Mouse (Mus musculus) kidney, postnatal 4 days (tissue): Measurements from ENCODE around the gene Ankfn1.

ENCODE experiments used
- DNase-seq, 2 experiments: peaks; one replicate each; pipeline ENCODE4 v3.0.0; 2021; ENCODE audit warnings: mixed read lengths in 2 of 2

The Ankfn1 gene

GRCm38 (mm10) chr11:89673916-89674507 is 103.4 kb downstream of the Ankfn1 start:
- DNase-seq: no peak

- no peak for DNase-seq
These were observed 104.9 kb downstream of the Ankfn1 start for GRCm38 (mm10) chr11:89672510-89673085.

GRCm38 (mm10) chr11:89665170-89665880 is 112.1 kb downstream of the Ankfn1 start:
- peak in 1 of 2 experiments; percentile 9 for DNase-seq

- DNase-seq: no peak
These were observed 118.4 kb downstream of the Ankfn1 start for GRCm38 (mm10) chr11:89659048-89659447.

GRCm38 (mm10) chr11:89656556-89656955 is 120.9 kb downstream of the Ankfn1 start:
- no peak for DNase-seq

GRCm38 (mm10) chr11:89635740-89636139 is 141.7 kb downstream of the Ankfn1 start:
- no peak for DNase-seq

GRCm38 (mm10) chr11:89631315-89631714 is 146.1 kb downstream of the Ankfn1 start:
- DNase-seq: no peak

- no peak for DNase-seq
These were observed 148.9 kb downstream of the Ankfn1 start for GRCm38 (mm10) chr11:89628562-89628961.

- no peak for DNase-seq
These were observed 150.2 kb downstream of the Ankfn1 start for GRCm38 (mm10) chr11:89627232-89627631.

GRCm38 (mm10) chr11:89623698-89624445 is 153.6 kb downstream of the Ankfn1 start:
- no peak for DNase-seq

- DNase-seq: no peak
These were observed 157.5 kb downstream of the Ankfn1 start for GRCm38 (mm10) chr11:89619955-89620354.

- no peak for DNase-seq
These were observed 161.6 kb downstream of the Ankfn1 start for GRCm38 (mm10) chr11:89615806-89616205.

- no peak for DNase-seq
These were observed 165.9 kb downstream of the Ankfn1 start for GRCm38 (mm10) chr11:89611596-89611995.

- DNase-seq: no peak
These were observed 169.4 kb downstream of the Ankfn1 start for GRCm38 (mm10) chr11:89608071-89608470.

GRCm38 (mm10) chr11:89607270-89607669 is 170.2 kb downstream of the Ankfn1 start:
- no peak for DNase-seq

GRCm38 (mm10) chr11:89606346-89606745 is 171.1 kb downstream of the Ankfn1 start:
- no peak for DNase-seq

GRCm38 (mm10) chr11:89602966-89603365 is 174.5 kb downstream of the Ankfn1 start:
- no peak for DNase-seq

- peak in 1 of 2 experiments; percentile 6 for DNase-seq
These were observed 176.4 kb downstream of the Ankfn1 start for GRCm38 (mm10) chr11:89600921-89601515.

GRCm38 (mm10) chr11:89590273-89590874 is 187.1 kb downstream of the Ankfn1 start:
- no peak for DNase-seq

- no peak for DNase-seq
These were observed 191.1 kb downstream of the Ankfn1 start for GRCm38 (mm10) chr11:89586341-89586740.

- DNase-seq: no peak
These were observed 197.6 kb downstream of the Ankfn1 start for GRCm38 (mm10) chr11:89579826-89580225.

- DNase-seq: no peak
These were observed 198.3 kb downstream of the Ankfn1 start for GRCm38 (mm10) chr11:89579111-89579510.
